Mouse (Mus musculus): Measurements from ENCODE around the gene Pcyt1a. TPM values are rescaled to one million over a fixed set of nuclear protein-coding genes. Genes with fewer than 3 reads are reported as not detected.

Pcyt1a gene
- total and polyA plus RNA-seq, 3 experiments: 44.3 to 133 (median 110) TPM

- H3K79me2 ChIP-seq (replicated peaks; ENCODE audit: control insufficient read depth, insufficient read depth, low read length): peaks cover 2% of the 10 kb centered on the region; the same call in 1 of the 2 replicates
- no peak overlapping the region for H3K9ac ChIP-seq (ENCODE audit: low read depth, low read length)
- intact Hi-C loops (cut with DNase I): no loop called here
- no peak overlapping the region for H3K27ac ChIP-seq
- H3K27me3 ChIP-seq (ENCODE audit: control insufficient read depth, insufficient read depth, low read length): no peaks in the 10 kb centered on the region
- no peak for DNase-seq
- no peak overlapping the region for H3K4me3 ChIP-seq
- peaks cover 17% of the 10 kb centered on the region for H3K36me3 ChIP-seq (ENCODE audit: control insufficient read depth, insufficient read depth, low read length)
- H3K4me1 ChIP-seq (ENCODE audit: control insufficient read depth, insufficient read depth, low read length): peaks cover 12% of the 10 kb centered on the region
- no peak for TF ChIP-seq EP300 (IDR thresholded peaks at IDR 0.05; ENCODE audit: insufficient read depth, low read depth, low read length)
- no peak for TF ChIP-seq CTCF (IDR thresholded peaks at IDR 0.05)
- no peak for TF ChIP-seq POLR2A (IDR thresholded peaks at IDR 0.05; ENCODE audit: insufficient read depth, low read depth, low read length)
- 61% methylated on average over 3 of the region's 3 CpGs for WGBS
Measured at GRCm38 (mm10) chr16:32449665-32450064, 18.9 kb downstream of the Pcyt1a start.

- Histone ChIP-seq H3K27me3 (ENCODE audit: control insufficient read depth, insufficient read depth, low read length) (no peaks in the 10 kb centered on the region), H3K4me3 (no peak overlapping the region), H3K36me3 (ENCODE audit: control insufficient read depth, insufficient read depth, low read length) (peaks cover 17% of the 10 kb centered on the region), H3K9ac (ENCODE audit: low read depth, low read length) (no peak overlapping the region), H3K79me2 (replicated peaks; ENCODE audit: control insufficient read depth, insufficient read depth, low read length) (peaks cover 4% of the 10 kb centered on the region; the same call in 1 of the 2 replicates), H3K27ac (no peak overlapping the region), H3K4me1 (ENCODE audit: control insufficient read depth, insufficient read depth, low read length) (peaks cover 12% of the 10 kb centered on the region)
- WGBS: 97% methylated on average over 2 of the region's 2 CpGs
- TF ChIP-seq CTCF (IDR thresholded peaks at IDR 0.05) (no peak), EP300 (IDR thresholded peaks at IDR 0.05; ENCODE audit: insufficient read depth, low read depth, low read length) (no peak)
- intact Hi-C loops (cut with DNase I): no loop called here
- no peak for DNase-seq
Measured at GRCm38 (mm10) chr16:32450133-32450532, 19.4 kb downstream of the Pcyt1a start.

GRCm38 (mm10) chr16:32453102-32453501 lies 22.4 kb downstream of the Pcyt1a start:
- intact Hi-C loops (cut with DNase I): no loop called here
- no peaks in the 10 kb centered on the region for H3K27me3 ChIP-seq (ENCODE audit: control insufficient read depth, insufficient read depth, low read length)
- H3K36me3 ChIP-seq (ENCODE audit: control insufficient read depth, insufficient read depth, low read length): peaks cover 11% of the 10 kb centered on the region
- H3K4me1 ChIP-seq (ENCODE audit: control insufficient read depth, insufficient read depth, low read length): peaks cover 5% of the 10 kb centered on the region
- no peak overlapping the region for H3K27ac ChIP-seq
- no peak overlapping the region for H3K4me3 ChIP-seq
- no peak for TF ChIP-seq CTCF (IDR thresholded peaks at IDR 0.05)
- TF ChIP-seq POLR2A (IDR thresholded peaks at IDR 0.05; ENCODE audit: insufficient read depth, low read depth, low read length): no peak
- no peak for TF ChIP-seq EP300 (IDR thresholded peaks at IDR 0.05; ENCODE audit: insufficient read depth, low read depth, low read length)
- no peak overlapping the region for H3K9ac ChIP-seq (ENCODE audit: low read depth, low read length)
- 92% methylated on average over 8 of the region's 8 CpGs for WGBS
- DNase-seq: no peak
- H3K79me2 ChIP-seq (replicated peaks; ENCODE audit: control insufficient read depth, insufficient read depth, low read length): peaks cover 3% of the 10 kb centered on the region; the same call in 1 of the 2 replicates

GRCm38 (mm10) chr16:32454646-32455045 lies 23.9 kb downstream of the Pcyt1a start:
- no peak for TF ChIP-seq POLR2A (IDR thresholded peaks at IDR 0.05; ENCODE audit: insufficient read depth, low read depth, low read length)
- TF ChIP-seq CTCF (IDR thresholded peaks at IDR 0.05): no peak
- no peak for TF ChIP-seq EP300 (IDR thresholded peaks at IDR 0.05; ENCODE audit: insufficient read depth, low read depth, low read length)
- Histone ChIP-seq H3K4me1 (ENCODE audit: control insufficient read depth, insufficient read depth, low read length) (peaks cover 3% of the 10 kb centered on the region), H3K79me2 (replicated peaks; ENCODE audit: control insufficient read depth, insufficient read depth, low read length) (peaks cover 3% of the 10 kb centered on the region; the same call in 1 of the 2 replicates), H3K4me3 (no peak overlapping the region), H3K9ac (ENCODE audit: low read depth, low read length) (no peak overlapping the region), H3K36me3 (ENCODE audit: control insufficient read depth, insufficient read depth, low read length) (peaks cover 4% of the 10 kb centered on the region), H3K27me3 (ENCODE audit: control insufficient read depth, insufficient read depth, low read length) (no peaks in the 10 kb centered on the region), H3K27ac (no peak overlapping the region)
- intact Hi-C loops (cut with DNase I): no loop called here
- 97% methylated on average over 5 of the region's 5 CpGs for WGBS
- DNase-seq: no peak

- TF ChIP-seq POLR2A (IDR thresholded peaks at IDR 0.05; ENCODE audit: insufficient read depth, low read depth, low read length): no peak
- no peak for TF ChIP-seq CTCF (IDR thresholded peaks at IDR 0.05)
- TF ChIP-seq EP300 (IDR thresholded peaks at IDR 0.05; ENCODE audit: insufficient read depth, low read depth, low read length): no peak
- DNase-seq: no peak
- H3K4me1 ChIP-seq (ENCODE audit: control insufficient read depth, insufficient read depth, low read length): peaks cover 2% of the 10 kb centered on the region
- H3K36me3 ChIP-seq (ENCODE audit: control insufficient read depth, insufficient read depth, low read length): peaks cover 3% of the 10 kb centered on the region; the same call in 1 of the 2 replicates
- intact Hi-C loops (cut with DNase I): no loop called here
- no peak overlapping the region for H3K27ac ChIP-seq
- H3K9ac ChIP-seq (ENCODE audit: low read depth, low read length): no peak overlapping the region
- no peaks in the 10 kb centered on the region for H3K27me3 ChIP-seq (ENCODE audit: control insufficient read depth, insufficient read depth, low read length)
- H3K79me2 ChIP-seq (replicated peaks; ENCODE audit: control insufficient read depth, insufficient read depth, low read length): peaks cover 3% of the 10 kb centered on the region; the same call in 1 of the 2 replicates
- no peak overlapping the region for H3K4me3 ChIP-seq
Measured at GRCm38 (mm10) chr16:32456086-32456485, 25.4 kb downstream of the Pcyt1a start.

GRCm38 (mm10) chr16:32456761-32457160 lies 26.0 kb downstream of the Pcyt1a start:
- H3K9ac ChIP-seq (ENCODE audit: low read depth, low read length): no peak overlapping the region
- no peaks in the 10 kb centered on the region for H3K27me3 ChIP-seq (ENCODE audit: control insufficient read depth, insufficient read depth, low read length)
- H3K27ac ChIP-seq: no peak overlapping the region
- no peak for DNase-seq
- WGBS: 100% methylated on average over 1 of the region's 1 CpGs
- no peak overlapping the region for H3K4me3 ChIP-seq
- H3K79me2 ChIP-seq (replicated peaks; ENCODE audit: control insufficient read depth, insufficient read depth, low read length): peaks cover 3% of the 10 kb centered on the region; the same call in 1 of the 2 replicates
- no peak for TF ChIP-seq EP300 (IDR thresholded peaks at IDR 0.05; ENCODE audit: insufficient read depth, low read depth, low read length)
- no peak for TF ChIP-seq POLR2A (IDR thresholded peaks at IDR 0.05; ENCODE audit: insufficient read depth, low read depth, low read length)
- no peak for TF ChIP-seq CTCF (IDR thresholded peaks at IDR 0.05)
- H3K4me1 ChIP-seq (ENCODE audit: control insufficient read depth, insufficient read depth, low read length): peaks cover 1% of the 10 kb centered on the region; the same call in 1 of the 2 replicates
- intact Hi-C loops (cut with DNase I): no loop called here
- peaks cover 3% of the 10 kb centered on the region; the same call in 1 of the 2 replicates for H3K36me3 ChIP-seq (ENCODE audit: control insufficient read depth, insufficient read depth, low read length)
